Mouse (Mus musculus) ovary, adult 2 months (tissue): ENCODE results near the gene Ndufa1. TPM values are rescaled to one million over a fixed set of nuclear protein-coding genes. Genes with fewer than 3 reads are reported as not detected.

ENCODE experiments used
- polyA plus RNA-seq: library from polyadenylated mRNA; depleted of rRNA; stranded (reverse); fragments of >200 nt; gene quantifications from 2 replicates; pipeline ENCODE4 v1.2.3, GENCODE M21; 2012; rRNA removed

The Ndufa1 gene
- polyA plus RNA-seq: 86.4 and 196 TPM in 2 replicates

GRCm38 (mm10) chrX:37191105-37191743, at the start of gene Ndufa1, which contains the start of gene Rnf113a1:
Gene Ndufa1, minus strand, starts transcription at chrX:37191163.
Gene Rnf113a1, plus strand, starts transcription at chrX:37191245.

GRCm38 (mm10) chrX:37222158-37222557, 31.2 kb upstream of the Ndufa1 start, which contains the start of gene Rhox1:
Gene Rhox1, minus strand, starts transcription at chrX:37222258.

GRCm38 (mm10) chrX:37210941-37211340, 20.0 kb upstream of the Ndufa1 start, which contains the start of gene Gm9:
Gene Gm9, minus strand, starts transcription at chrX:37211041.

GRCm38 (mm10) chrX:37168742-37169141, 22.2 kb downstream of the Ndufa1 start, which contains the start of gene Akap14:
Gene Akap14, minus strand, starts transcription at chrX:37168842.

Other genes with a start within 250 kb of the Ndufa1 start
- 10.3 and 17.7 TPM in 2 replicates for gene Sept6, start 199.4 kb downstream of the Ndufa1 start, polyA plus RNA-seq
- 0.09 TPM in 1 of 2 replicates, not detected in the other for gene Sowahd, start 142.3 kb downstream of the Ndufa1 start, polyA plus RNA-seq
- 12.7 and 16.7 TPM in 2 replicates for gene Rpl39, start 105.8 kb downstream of the Ndufa1 start, polyA plus RNA-seq
- gene Upf3b, start 80.8 kb downstream of the Ndufa1 start, polyA plus RNA-seq: 1.9 and 2.4 TPM in 2 replicates
- gene Nkap, start 64.4 kb downstream of the Ndufa1 start, polyA plus RNA-seq: 1.8 and 2.0 TPM in 2 replicates
- gene Akap14, start 22.3 kb downstream of the Ndufa1 start, polyA plus RNA-seq: 7.0 and 7.1 TPM in 2 replicates
- gene Rnf113a1, start 82 bp upstream of the Ndufa1 start, polyA plus RNA-seq: 2.1 and 2.3 TPM in 2 replicates
- gene Gm9, start 19.9 kb upstream of the Ndufa1 start, polyA plus RNA-seq: not detected in 2 replicates
- 0.25 and 0.28 TPM in 2 replicates for gene Rhox1, start 31.1 kb upstream of the Ndufa1 start, polyA plus RNA-seq
- not detected in 2 replicates for gene Rhox2a, start 53.8 kb upstream of the Ndufa1 start, polyA plus RNA-seq
- gene Rhox3a, start 58.8 kb upstream of the Ndufa1 start, polyA plus RNA-seq: not detected in 2 replicates
- gene Rhox4a, start 74.2 kb upstream of the Ndufa1 start, polyA plus RNA-seq: not detected in 2 replicates
- not detected in 2 replicates for gene Rhox3a2, start 188.9 kb upstream of the Ndufa1 start, polyA plus RNA-seq
- gene Rhox4a2, start 199.7 kb upstream of the Ndufa1 start, polyA plus RNA-seq: not detected in 2 replicates
- gene Rhox2b, start 220.9 kb upstream of the Ndufa1 start, polyA plus RNA-seq: not detected in 2 replicates
- gene Rhox4b, start 241.3 kb upstream of the Ndufa1 start, polyA plus RNA-seq: not detected in 2 replicates